Mouse (Mus musculus): ENCODE data around the gene Rpn2.

DNA sequence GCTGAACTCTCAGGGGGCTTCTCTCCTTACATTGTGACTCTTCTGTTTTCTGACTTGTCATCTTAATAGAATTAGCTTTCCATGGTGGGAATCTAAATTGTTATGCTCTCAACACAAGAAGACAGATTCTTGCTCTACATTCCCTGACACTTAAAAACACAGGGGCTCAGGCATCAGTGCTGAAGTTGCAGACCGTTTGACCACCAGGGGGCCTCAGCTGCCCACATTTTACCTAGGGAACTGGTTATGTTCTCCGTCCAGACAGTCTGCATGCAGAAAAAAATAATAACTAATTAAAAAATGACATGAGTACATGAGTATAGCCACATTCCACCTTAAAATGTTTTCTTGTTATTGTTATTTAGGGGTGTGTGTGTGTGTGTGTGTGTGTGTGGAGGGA lies 13.3 kb downstream of the Rpn2 start:
- TF ChIP-seq CTCF (IDR thresholded peaks at IDR 0.05; ENCODE audit: low read depth) (peak; percentile 73), EP300 (IDR thresholded peaks at IDR 0.05; ENCODE audit: low read depth) (no peak)

Measured in heart, postnatal 0 days (tissue).